Mouse (Mus musculus) embryo, embryonic 9.5 days (tissue): ENCODE data around the gene Nrxn2.
A peak's percentile ranks its signal among the peaks of the same experiment; 100 is the strongest.

ENCODE experiments used
- DNase-seq: peaks from one replicate; pipeline ENCODE4 v3.0.0-alpha.2; 2017; ENCODE audit errors: extremely low spot score

Nrxn2 gene

GRCm38 (mm10) chr19:6392743-6393393 lies 25.7 kb upstream of the Nrxn2 start:
- no peak for DNase-seq

- DNase-seq = no peak
Measured at GRCm38 (mm10) chr19:6393637-6394036, 24.9 kb upstream of the Nrxn2 start.

- DNase-seq = no peak
Measured at GRCm38 (mm10) chr19:6396237-6396636, 22.3 kb upstream of the Nrxn2 start.

- no peak for DNase-seq
Measured at GRCm38 (mm10) chr19:6397582-6398249, 20.8 kb upstream of the Nrxn2 start.

GRCm38 (mm10) chr19:6398447-6399284 lies 19.9 kb upstream of the Nrxn2 start:
- DNase-seq = peak; percentile 73

GRCm38 (mm10) chr19:6399285-6400095 lies 19.0 kb upstream of the Nrxn2 start, which contains the start of gene Rasgrp2:
Gene Rasgrp2 (plus strand): TSS chr19:6399340.
- DNase-seq = peak; percentile 34

- DNase-seq = no peak
Measured at GRCm38 (mm10) chr19:6400096-6401086, 18.1 kb upstream of the Nrxn2 start.

- peak; percentile 75 for DNase-seq
Measured at GRCm38 (mm10) chr19:6401131-6401815, 17.3 kb upstream of the Nrxn2 start.

- DNase-seq = no peak
Measured at GRCm38 (mm10) chr19:6401951-6402350, 16.6 kb upstream of the Nrxn2 start.

GRCm38 (mm10) chr19:6403869-6404268 lies 14.7 kb upstream of the Nrxn2 start:
- no peak for DNase-seq

GRCm38 (mm10) chr19:6405433-6405832 lies 13.1 kb upstream of the Nrxn2 start:
- DNase-seq = no peak

GRCm38 (mm10) chr19:6407109-6407508 lies 11.4 kb upstream of the Nrxn2 start:
- DNase-seq = no peak

- no peak for DNase-seq
Measured at GRCm38 (mm10) chr19:6407816-6408510, 10.6 kb upstream of the Nrxn2 start.

- DNase-seq = no peak
Measured at GRCm38 (mm10) chr19:6408749-6409148, 9.8 kb upstream of the Nrxn2 start.

- DNase-seq = no peak
Measured at GRCm38 (mm10) chr19:6409176-6409575, 9.4 kb upstream of the Nrxn2 start.

- DNase-seq = no peak
Measured at GRCm38 (mm10) chr19:6409936-6410335, 8.6 kb upstream of the Nrxn2 start.

- no peak for DNase-seq
Measured at GRCm38 (mm10) chr19:6412798-6413197, 5.7 kb upstream of the Nrxn2 start.

- no peak for DNase-seq
Measured at GRCm38 (mm10) chr19:6415454-6415853, 3.1 kb upstream of the Nrxn2 start.

GRCm38 (mm10) chr19:6416124-6416770 lies 2.3 kb upstream of the Nrxn2 start:
- DNase-seq = peak; percentile 41
